Mouse (Mus musculus): ENCODE data around the gene Idh3g. TPM values are rescaled to one million over a fixed set of nuclear protein-coding genes. Genes with fewer than 3 reads are reported as not detected.
"Not testable (repeated sequence)": the region's sequence is repeated elsewhere in the genome, so short reads cannot be mapped to it uniquely, and the experiment has no call there.

The Idh3g gene
- polyA plus RNA-seq, 1 experiment from 2014 or later: 230 TPM

- no peaks in the 10 kb centered on the region for H3K4me1 ChIP-seq
- no peak overlapping the region for H3K9ac ChIP-seq (replicated peaks)
- H3K27me3 ChIP-seq: no peaks in the 10 kb centered on the region
- WGBS: 87% methylated on average over 1 of the region's 1 CpGs
- H3K36me3 ChIP-seq: no peaks in the 10 kb centered on the region
- ATAC-seq (replicated peaks): no peak
- no peak overlapping the region for H3K4me2 ChIP-seq (replicated peaks)
- H3K9me3 ChIP-seq: no peaks in the 10 kb centered on the region
- no peak overlapping the region for H3K27ac ChIP-seq (replicated peaks)
- H3K4me3 ChIP-seq: no peak overlapping the region
Observed at GRCm38 (mm10) chrX:73744774-73745481, 41.8 kb downstream of the Idh3g start.

- ATAC-seq (replicated peaks); H3K9me3 ChIP-seq: not testable (repeated sequence)
- 94% methylated on average over 7 of the region's 7 CpGs for WGBS
Observed at GRCm38 (mm10) chrX:73739841-73740240, 46.9 kb downstream of the Idh3g start.

GRCm38 (mm10) chrX:73739151-73739550 lies 47.5 kb downstream of the Idh3g start:
- Histone ChIP-seq H3K4me1 (no peaks in the 10 kb centered on the region), H3K4me3 (no peak overlapping the region), H3K27ac (replicated peaks) (no peak overlapping the region), H3K9ac (replicated peaks) (no peak overlapping the region), H3K9me3 (no peaks in the 10 kb centered on the region), H3K4me2 (replicated peaks) (no peak overlapping the region), H3K36me3 (no peaks in the 10 kb centered on the region), H3K27me3 (no peaks in the 10 kb centered on the region)
- ATAC-seq (replicated peaks): no peak
- WGBS: 64% methylated on average over 5 of the region's 5 CpGs

More at GRCm38 (mm10) chrX:73739841-73740240, 46.9 kb downstream of the Idh3g start:
- H3K4me2 ChIP-seq (replicated peaks); H3K4me3 ChIP-seq; H3K4me1 ChIP-seq; H3K36me3 ChIP-seq; H3K9ac ChIP-seq (replicated peaks); H3K27ac ChIP-seq (replicated peaks); H3K27me3 ChIP-seq: not testable (repeated sequence)

- H3K9ac ChIP-seq (replicated peaks): no peak overlapping the region
- no peak for ATAC-seq (replicated peaks)
- H3K9me3 ChIP-seq: no peaks in the 10 kb centered on the region
- H3K4me1 ChIP-seq: no peaks in the 10 kb centered on the region
- H3K36me3 ChIP-seq: no peaks in the 10 kb centered on the region
- no peaks in the 10 kb centered on the region for H3K27me3 ChIP-seq
- H3K27ac ChIP-seq (replicated peaks): no peak overlapping the region
- no peak overlapping the region for H3K4me2 ChIP-seq (replicated peaks)
- 84% methylated on average over 1 of the region's 1 CpGs for WGBS
- H3K4me3 ChIP-seq: no peak overlapping the region
Observed at GRCm38 (mm10) chrX:73738155-73738554, 48.5 kb downstream of the Idh3g start.

GRCm38 (mm10) chrX:73730908-73731307 lies 55.8 kb downstream of the Idh3g start:
- 50% methylated on average over 1 of the region's 1 CpGs for WGBS

More at GRCm38 (mm10) chrX:73730908-73731307, 55.8 kb downstream of the Idh3g start:
- ATAC-seq (replicated peaks): no peak
- no peaks in the 10 kb centered on the region for H3K27me3 ChIP-seq
- H3K4me1 ChIP-seq: no peaks in the 10 kb centered on the region
- no peak overlapping the region for H3K9ac ChIP-seq (replicated peaks)
- H3K4me2 ChIP-seq (replicated peaks): no peak overlapping the region
- no peak overlapping the region for H3K27ac ChIP-seq (replicated peaks)
- H3K36me3 ChIP-seq: peaks cover 4% of the 10 kb centered on the region; the same call in 1 of the 2 replicates
- H3K4me3 ChIP-seq: no peak overlapping the region
- H3K9me3 ChIP-seq: no peaks in the 10 kb centered on the region

Other genes with a start within 250 kb of the Idh3g start
- 0.33 and 0.43 TPM in 2 replicates for gene Dusp9, start 147.5 kb downstream of the Idh3g start, polyA plus RNA-seq (2015; fragmentation: Nextera tagmentation; extraction: Ambion mirVana)
- 105 and 109 TPM in 2 replicates for gene Pnck, start 126.8 kb downstream of the Idh3g start, polyA plus RNA-seq (2015; fragmentation: Nextera tagmentation; extraction: Ambion mirVana)
- 6.5 and 7.0 TPM in 2 replicates for gene Slc6a8, start 113.7 kb downstream of the Idh3g start, polyA plus RNA-seq (2015; fragmentation: Nextera tagmentation; extraction: Ambion mirVana)
- 98.3 and 101 TPM in 2 replicates for gene Bcap31, start 70.7 kb downstream of the Idh3g start, polyA plus RNA-seq (2015; fragmentation: Nextera tagmentation; extraction: Ambion mirVana)
- 11.1 and 12.0 TPM in 2 replicates for gene Abcd1, start 70.3 kb downstream of the Idh3g start, polyA plus RNA-seq (2015; fragmentation: Nextera tagmentation; extraction: Ambion mirVana)
- gene Plxnb3, start 29.8 kb downstream of the Idh3g start, polyA plus RNA-seq (2015; fragmentation: Nextera tagmentation; extraction: Ambion mirVana): 0.14 and 0.15 TPM in 2 replicates
- gene Srpk3, start 12.5 kb downstream of the Idh3g start, polyA plus RNA-seq (2015; fragmentation: Nextera tagmentation; extraction: Ambion mirVana): 1.5 and 1.8 TPM in 2 replicates
- 126 and 133 TPM in 2 replicates for gene Ssr4, start 131 bp upstream of the Idh3g start, polyA plus RNA-seq (2015; fragmentation: Nextera tagmentation; extraction: Ambion mirVana)
- gene Pdzd4, start 38.1 kb upstream of the Idh3g start, polyA plus RNA-seq (2015; fragmentation: Nextera tagmentation; extraction: Ambion mirVana): 3.9 and 4.0 TPM in 2 replicates
- 0.23 TPM in 1 of 2 replicates, not detected in the other for gene Avpr2, start 105.2 kb upstream of the Idh3g start, polyA plus RNA-seq (2015; fragmentation: Nextera tagmentation; extraction: Ambion mirVana)
- gene L1cam, start 109.2 kb upstream of the Idh3g start, polyA plus RNA-seq (2015; fragmentation: Nextera tagmentation; extraction: Ambion mirVana): 66.5 and 78.2 TPM in 2 replicates
- 2.2 and 2.3 TPM in 2 replicates for gene Arhgap4, start 135.0 kb upstream of the Idh3g start, polyA plus RNA-seq (2015; fragmentation: Nextera tagmentation; extraction: Ambion mirVana)
- 108 and 110 TPM in 2 replicates for gene Naa10, start 135.0 kb upstream of the Idh3g start, polyA plus RNA-seq (2015; fragmentation: Nextera tagmentation; extraction: Ambion mirVana)
- 8.3 and 9.3 TPM in 2 replicates for gene Renbp, start 144.0 kb upstream of the Idh3g start, polyA plus RNA-seq (2015; fragmentation: Nextera tagmentation; extraction: Ambion mirVana)
- 59.4 and 61.6 TPM in 2 replicates for gene Hcfc1, start 179.5 kb upstream of the Idh3g start, polyA plus RNA-seq (2015; fragmentation: Nextera tagmentation; extraction: Ambion mirVana)
- 33.3 and 38.2 TPM in 2 replicates for gene Irak1, start 237.0 kb upstream of the Idh3g start, polyA plus RNA-seq (2015; fragmentation: Nextera tagmentation; extraction: Ambion mirVana)

All from forebrain, embryonic 15.5 days (tissue).